Mouse (Mus musculus) lung, adult 10 weeks (tissue): Measurements from ENCODE around the gene Stfa3. TPM values are rescaled to one million over a fixed set of nuclear protein-coding genes. Genes with fewer than 3 reads are reported as not detected.

Source experiments
- polyA plus RNA-seq: library from polyadenylated mRNA; stranded (reverse); fragments of 350-450 nt; fragmentation: Illumina TruSeq; extraction: RNeasy Lipid Tissue Mini Kit (QIAGEN cat#74804); gene quantifications from one replicate; pipeline ENCODE4 v1.2.3, GENCODE M21; 2014; ENCODE audit warnings: low read depth, low replicate concordance; ENCODE audit not compliant: insufficient read depth

Gene Stfa3
- polyA plus RNA-seq, result not detected

DNA sequence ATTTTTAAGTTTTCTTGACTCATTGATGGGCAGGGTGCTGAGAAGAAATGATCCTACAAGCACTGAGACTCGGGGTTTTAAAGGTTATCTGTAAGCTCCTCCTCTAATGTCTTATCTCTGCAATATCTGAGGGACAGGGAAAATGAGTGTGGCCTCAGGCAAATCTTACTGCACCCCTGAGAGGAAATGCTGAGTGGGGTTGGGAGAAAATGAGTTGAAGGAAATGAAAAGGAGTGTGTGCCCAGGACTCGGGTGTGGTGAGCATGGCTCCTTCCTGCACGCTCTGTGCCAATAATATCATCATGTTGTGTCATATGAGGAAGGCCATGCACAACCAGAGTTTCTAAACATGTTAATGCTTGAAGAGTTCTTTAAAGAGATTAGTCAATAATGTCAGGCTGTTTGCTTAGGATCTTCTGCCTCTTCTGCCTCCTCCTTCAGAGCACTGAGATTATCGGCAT, at the start of gene Stfa3:
Gene Stfa3 (minus strand): TSS at position 51 of the 461 bp plus-strand sequence.

DNA sequence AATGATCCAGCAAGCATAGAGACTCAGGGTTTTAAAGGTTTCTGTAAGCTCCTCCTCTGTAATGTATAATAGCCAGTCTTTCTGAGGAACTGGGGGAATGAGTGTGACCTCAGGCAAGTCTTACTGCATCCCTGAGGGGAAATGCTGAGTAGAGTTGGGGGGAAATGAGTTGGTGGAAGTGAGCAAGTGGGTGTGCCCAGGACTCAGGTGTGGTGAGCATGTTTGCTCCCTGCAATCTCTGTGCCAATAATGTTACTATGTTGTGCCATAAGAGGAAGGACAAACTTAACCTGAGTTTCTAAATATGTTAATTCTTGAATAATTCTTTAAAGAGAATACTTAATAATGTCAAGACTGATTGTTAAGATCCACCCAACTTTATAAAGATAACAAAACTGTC, 46.8 kb downstream of the Stfa3 start, which contains the start of gene Stfa2:
Gene Stfa2 (minus strand): TSS at position 101 of the 400 bp plus-strand sequence.

Other genes with a start within 250 kb of the Stfa3 start
- not detected for gene Gm5416, start 245.0 kb downstream of the Stfa3 start, polyA plus RNA-seq
- 3.4 TPM for gene 2010005H15Rik, start 233.9 kb downstream of the Stfa3 start, polyA plus RNA-seq
- 0.63 TPM for gene Stfa1, start 178.4 kb downstream of the Stfa3 start, polyA plus RNA-seq
- not detected for gene BC117090, start 121.1 kb downstream of the Stfa3 start, polyA plus RNA-seq
- gene BC100530, start 87.6 kb downstream of the Stfa3 start, polyA plus RNA-seq, result not detected
- not detected for gene Stfa2, start 46.9 kb downstream of the Stfa3 start, polyA plus RNA-seq
- not detected for gene Casr, start 106.7 kb upstream of the Stfa3 start, polyA plus RNA-seq
- 4.6 TPM for gene Cd86, start 210.7 kb upstream of the Stfa3 start, polyA plus RNA-seq
- 4.8 TPM for gene Ildr1, start 238.6 kb upstream of the Stfa3 start, polyA plus RNA-seq